22 mouse cellular contexts compared by ENCODE assay signal in genomic region chr7:98840771-98841170, GRCm38 (mm10). TPM values are rescaled to one million over a fixed set of nuclear protein-coding genes. Genes with fewer than 3 reads are reported as not detected.
DNase-seq lines count a peak whose midpoint lies in the region; ATAC-seq and TF ChIP-seq lines count a peak whose summit lies in the region.
"Had no signal": no experiment of that assay in that cellular context is flagged by ENCODE, and none has a peak within 500 bp of the region (broad histone marks: within the 10 kb centered on the region; RNA-seq: fewer than 3 reads in every experiment).

No protein-coding gene starts in this region.

- intact Hi-C loops in heart, adult 2 months (cut with DNase I): no loop called here
- intact Hi-C loops in gastrocnemius, postnatal 36 days (cut with DNase I): no loop called here

- no peak overlapping the region for H3K27ac ChIP-seq in heart, embryonic 15.5 days
- no peak overlapping the region for H3K27ac ChIP-seq in heart, adult 2 months
- no peak overlapping the region for H3K27ac ChIP-seq in MEL (ENCODE audit: control insufficient read depth, low read depth, low read length)
- H3K27ac ChIP-seq in limb, embryonic 10.5 days: no peak overlapping the region
- H3K27ac ChIP-seq: stomach, embryonic 15.5 days had no signal

- no peaks in the 10 kb centered on the region for H3K79me2 ChIP-seq in heart, adult 2 months (replicated peaks; ENCODE audit: control insufficient read depth, insufficient read depth, low read length)
- no peaks in the 10 kb centered on the region for H3K79me2 ChIP-seq in MEL (ENCODE audit: control insufficient read depth, insufficient read depth, low read length, poor library complexity)

- DNase-seq in heart, adult 2 months: no peak
- peak; percentile 34 for DNase-seq in 416B (ENCODE audit: low read depth)
- DNase-seq in MEL (ENCODE audit: low read depth, low spot score): peak; percentile 38
- no peak for DNase-seq in limb, embryonic 10.5 days (ENCODE audit: low spot score)
- no peak for DNase-seq in right cerebral cortex, adult 2 months (ENCODE audit: low spot score in 2 of 2)
- DNase-seq in gastrocnemius, postnatal 36 days: no peak
- DNase-seq in adipocyte (ENCODE audit: low spot score): no peak
- DNase-seq: adrenal gland, postnatal 25 days; cerebellum, adult 11 months; cerebellum, postnatal 10 days; embryo, embryonic 11 days; gastrocnemius, postnatal 25 days; heart, postnatal 10 days; lung, adult 18-20 months; thymus, adult 2 months had no signal

- H3K9ac ChIP-seq in heart, embryonic 15.5 days: no peak overlapping the region
- H3K9ac ChIP-seq in heart, adult 2 months (ENCODE audit: low read depth, low read length): no peak overlapping the region
- H3K9ac ChIP-seq in MEL (ENCODE audit: control insufficient read depth, low read depth, low read length, poor library complexity, severe bottlenecking): no peak overlapping the region
- H3K9ac ChIP-seq: stomach, embryonic 15.5 days had no signal

- no peak for TF ChIP-seq RAD21 in MEL (IDR thresholded peaks at IDR 0.05; ENCODE audit: low read depth, low read length)

- peaks cover 22% of the 10 kb centered on the region for H3K27me3 ChIP-seq in heart, embryonic 15.5 days
- no peaks in the 10 kb centered on the region for H3K27me3 ChIP-seq in heart, adult 2 months (ENCODE audit: control insufficient read depth, insufficient read depth, low read length)
- no peaks in the 10 kb centered on the region for H3K27me3 ChIP-seq in MEL (ENCODE audit: control insufficient read depth in 1 of 2, insufficient read depth in 2 of 2, low read length in 2 of 2)
- H3K27me3 ChIP-seq in limb, embryonic 10.5 days (ENCODE audit: low read depth, poor library complexity, severe bottlenecking): peaks cover 97% of the 10 kb centered on the region

- ATAC-seq in heart, embryonic 15.5 days (replicated peaks; ENCODE audit: insufficient number of reproducible peaks, insufficient read depth, low FRiP score, low read depth): no peak
- ATAC-seq: forebrain, embryonic 14.5 days; hindbrain, embryonic 16.5 days; intestine, postnatal 0 days; midbrain, embryonic 16.5 days; Patski had no signal

- TF ChIP-seq POLR2A in heart, adult 2 months (IDR thresholded peaks at IDR 0.05; ENCODE audit: insufficient read depth, low read depth, low read length): no peak
- TF ChIP-seq POLR2A in MEL (IDR thresholded peaks at IDR 0.05; ENCODE audit: control insufficient read depth in 1 of 2, insufficient read depth in 1 of 2, low read depth in 1 of 2, low read length in 2 of 2, poor library complexity in 1 of 2): no peak

- H3K36me3 ChIP-seq in heart, embryonic 15.5 days: no peaks in the 10 kb centered on the region
- H3K36me3 ChIP-seq in heart, adult 2 months (ENCODE audit: control insufficient read depth, insufficient read depth, low read length): no peaks in the 10 kb centered on the region
- no peaks in the 10 kb centered on the region for H3K36me3 ChIP-seq in MEL (ENCODE audit: control insufficient read depth in 1 of 2, insufficient read depth in 2 of 2, low read length in 2 of 2)
- no peaks in the 10 kb centered on the region for H3K36me3 ChIP-seq in limb, embryonic 10.5 days
- H3K36me3 ChIP-seq: stomach, embryonic 15.5 days had no signal

- H3K9me3 ChIP-seq in heart, embryonic 15.5 days (replicated peaks): no peaks in the 10 kb centered on the region
- H3K9me3 ChIP-seq in MEL (replicated peaks; ENCODE audit: insufficient read depth, low read length): no peaks in the 10 kb centered on the region
- H3K9me3 ChIP-seq in limb, embryonic 10.5 days (replicated peaks): no peaks in the 10 kb centered on the region
- H3K9me3 ChIP-seq: stomach, embryonic 15.5 days had no signal

- 59% methylated on average over 3 of the region's 3 CpGs for WGBS in heart, embryonic 15.5 days
- 82% methylated on average over 3 of the region's 3 CpGs for WGBS in heart, adult 2 months
- 15% methylated on average over 3 of the region's 3 CpGs for WGBS in limb, embryonic 10.5 days

- peaks cover 76% of the 10 kb centered on the region for H3K4me1 ChIP-seq in heart, embryonic 15.5 days (replicated peaks)
- peaks cover 5% of the 10 kb centered on the region for H3K4me1 ChIP-seq in heart, adult 2 months (ENCODE audit: control insufficient read depth, insufficient read depth, low read length)
- peaks cover 0 to 3% of the 10 kb centered on the region in 2 experiments; a peak in 1 of 4 replicates for H3K4me1 ChIP-seq in MEL (ENCODE audit: control insufficient read depth in 1 of 2, insufficient read depth in 2 of 2, low read length in 2 of 2)
- peaks cover 99% of the 10 kb centered on the region for H3K4me1 ChIP-seq in limb, embryonic 10.5 days

- peak overlapping the region; percentile 98; the same call in 1 of the 2 replicates for H3K4me2 ChIP-seq in heart, embryonic 15.5 days
- H3K4me2 ChIP-seq: stomach, embryonic 15.5 days had no signal

- no peak for TF ChIP-seq EP300 in heart, adult 2 months (IDR thresholded peaks at IDR 0.05; ENCODE audit: insufficient read depth, low read depth, low read length)
- no peak for TF ChIP-seq EP300 in MEL (IDR thresholded peaks at IDR 0.05; ENCODE audit: low read depth in 1 of 2, low read length in 2 of 2)

- H3K4me3 ChIP-seq in heart, embryonic 15.5 days: no peak overlapping the region
- H3K4me3 ChIP-seq in heart, adult 2 months: no peak overlapping the region
- no peak overlapping the region for H3K4me3 ChIP-seq in MEL (ENCODE audit: control insufficient read depth in 1 of 2, insufficient read depth in 1 of 2, low read depth in 2 of 2, low read length in 2 of 2)
- H3K4me3 ChIP-seq in limb, embryonic 10.5 days: peak overlapping the region; percentile 67; the same call in 1 of the 2 replicates
- H3K4me3 ChIP-seq: stomach, embryonic 15.5 days had no signal

- TF ChIP-seq CTCF in heart, adult 2 months (IDR thresholded peaks at IDR 0.05): no peak
- TF ChIP-seq CTCF in MEL (IDR thresholded peaks at IDR 0.05 in 2 of 3, conservative IDR thresholded peaks at IDR 0.05 in 1 of 3; ENCODE audit: control insufficient read depth in 1 of 3, insufficient read depth in 1 of 3, low read depth in 2 of 3, low read length in 3 of 3, poor library complexity in 1 of 3, severe bottlenecking in 1 of 3): no peak

TF ChIP-seq in MEL, 35 proteins besides CTCF, POLR2A, EP300 and RAD21:
- TF ChIP-seq E2F4 (IDR thresholded peaks at IDR 0.05; ENCODE audit: borderline replicate concordance, low read depth, low read length) (no peak), ZC3H11A (IDR thresholded peaks at IDR 0.05; ENCODE audit: low read depth, low read length) (no peak), USF1 (IDR thresholded peaks at IDR 0.05; ENCODE audit: low read depth, low read length) (peak; percentile 68; the same call in 1 of the 2 replicates)

RNA-seq across cellular contexts. Expression of gene Wnt11, which starts 5.9 kb away (rescaled TPM):
- polyA plus RNA-seq in heart, embryonic 15.5 days (2015; fragmentation: Nextera tagmentation; extraction: Ambion mirVana): 7.0 and 12.5 TPM in 2 replicates
- total RNA-seq in heart, adult 2 months (2021): 1 to 10 TPM; 4.8 to 7.3 TPM
- polyA plus RNA-seq in heart, adult 2 months (2012; rRNA removed): 6.2 and 9.0 TPM in 2 replicates
- not detected in 2 replicates for total RNA-seq in MEL (2012; rRNA removed)
- polyA plus RNA-seq in MEL (2012; ENCODE audit: insufficient read depth in 1 of 2, insufficient read length in 2 of 2, low read depth in 1 of 2, low replicate concordance in 2 of 2, missing spikeins in 1 of 2): not detected
- 10.3 and 19.3 TPM in 2 replicates for polyA plus RNA-seq in limb, embryonic 10.5 days (2016; fragmentation: Nextera tagmentation; extraction: Ambion mirVana)
- total RNA-seq in gastrocnemius, postnatal 36 days (2021): 1 to 10 TPM; 5.4 to 8.2 TPM

Comparison
In these comparisons a context has a peak if more than half of its experiments do, and no peak if none do; other contexts are left out.
1. DNase-seq: peak in 416B (single experiment) and MEL (single experiment); none in heart, adult 2 months (0 of 2), limb, embryonic 10.5 days (single experiment), right cerebral cortex, adult 2 months (0 of 2), gastrocnemius, postnatal 36 days (0 of 2) and adipocyte (single experiment).